In the genomic region with DNA sequence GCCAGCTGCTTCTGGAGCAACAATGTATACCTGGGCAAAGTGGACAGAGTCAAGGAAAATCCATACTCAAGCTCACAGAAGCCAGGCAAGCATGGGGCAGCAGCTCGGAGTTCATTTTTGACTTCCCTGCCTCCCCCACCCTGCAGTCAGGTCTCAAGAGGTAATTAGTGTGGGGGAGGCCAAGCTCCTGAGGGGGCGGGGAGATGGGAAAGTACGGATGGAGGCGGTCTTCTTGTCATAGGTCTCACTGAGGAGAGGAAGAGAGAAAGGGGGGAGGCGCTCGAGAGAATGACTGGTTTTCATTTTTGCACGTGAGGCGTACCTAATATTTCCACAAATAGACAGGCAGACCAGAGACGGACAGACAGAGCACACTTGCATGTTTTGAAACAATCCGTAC, we compare ENCODE assay signal across 9 mouse cellular contexts. TPM values are rescaled to one million over a fixed set of nuclear protein-coding genes. Genes with fewer than 3 reads are reported as not detected.
DNase-seq lines count a peak whose midpoint lies in the region; ATAC-seq and TF ChIP-seq lines count a peak whose summit lies in the region.
"Had no signal": no experiment of that assay in that cellular context is flagged by ENCODE, and none has a peak within 500 bp of the region (broad histone marks: within the 10 kb centered on the region; RNA-seq: fewer than 3 reads in every experiment).

No protein-coding gene starts in this region.

- intact Hi-C loops in heart, postnatal 25 days (cut with DNase I) = no loop called here

- no peak for DNase-seq in heart, postnatal 25 days (ENCODE audit: low spot score)
- peak; percentile 45 to 47 for DNase-seq in cerebellum, adult 2 months
- DNase-seq in frontal cortex, postnatal 14 days (ENCODE audit: low spot score in 2 of 2) = peak; percentile 35 to 52
- no peak for DNase-seq in limb, embryonic 10.5 days (ENCODE audit: low spot score)
- no peak for DNase-seq in kidney, postnatal 36 days

- H3K4me2 ChIP-seq in heart, embryonic 11.5 days = peak overlapping the region; percentile 97
- H3K4me2 ChIP-seq in stomach, embryonic 14.5 days (replicated peaks; ENCODE audit: low read depth, low read length) = peak overlapping the region; percentile 97

- no peak for TF ChIP-seq POLR2A in cerebellum, adult 2 months (IDR thresholded peaks at IDR 0.05; ENCODE audit: borderline replicate concordance, insufficient read depth, low read length)

- no peak overlapping the region for H3K9ac ChIP-seq in heart, embryonic 11.5 days (ENCODE audit: low read depth, low read length)
- no peak overlapping the region for H3K9ac ChIP-seq in stomach, embryonic 14.5 days (replicated peaks; ENCODE audit: low read depth, low read length)

- no peak for ATAC-seq in heart, embryonic 11.5 days (replicated peaks; ENCODE audit: insufficient number of reproducible peaks, low FRiP score, low TSS enrichment)
- no peak for ATAC-seq in stomach, embryonic 14.5 days (ENCODE audit: insufficient number of reproducible peaks, insufficient read depth, low FRiP score, low read depth)
- ATAC-seq in activated CD4-positive, CD25-positive, alpha-beta regulatory T cell, adult 4 months = no peak

- peaks cover 8% of the 10 kb centered on the region for H3K27me3 ChIP-seq in heart, embryonic 11.5 days (ENCODE audit: control insufficient read depth, insufficient read depth, low read length)
- no peaks in the 10 kb centered on the region for H3K27me3 ChIP-seq in cerebellum, adult 2 months (ENCODE audit: control insufficient read depth, insufficient read depth, low read length)
- peaks cover 43% of the 10 kb centered on the region for H3K27me3 ChIP-seq in limb, embryonic 10.5 days (ENCODE audit: low read depth, poor library complexity, severe bottlenecking)
- peaks cover 5% of the 10 kb centered on the region for H3K27me3 ChIP-seq in stomach, embryonic 14.5 days (ENCODE audit: control insufficient read depth, insufficient read depth, low read length)

- no peaks in the 10 kb centered on the region for H3K9me3 ChIP-seq in heart, embryonic 11.5 days (replicated peaks; ENCODE audit: control insufficient read depth, low read length)
- no peaks in the 10 kb centered on the region for H3K9me3 ChIP-seq in limb, embryonic 10.5 days (replicated peaks)
- H3K9me3 ChIP-seq in stomach, embryonic 14.5 days (ENCODE audit: control insufficient read depth, low read depth, low read length) = no peaks in the 10 kb centered on the region

- H3K27ac ChIP-seq in heart, embryonic 11.5 days (ENCODE audit: low read depth, low read length) = no peak overlapping the region
- H3K27ac ChIP-seq in cerebellum, adult 2 months (ENCODE audit: insufficient read depth, low read length) = no peak overlapping the region
- no peak overlapping the region for H3K27ac ChIP-seq in limb, embryonic 10.5 days
- H3K27ac ChIP-seq in stomach, embryonic 14.5 days (ENCODE audit: low read length) = no peak overlapping the region

- peak overlapping the region; percentile 65 for H3K4me3 ChIP-seq in heart, embryonic 11.5 days (ENCODE audit: low read depth, low read length)
- peak overlapping the region; percentile 64 for H3K4me3 ChIP-seq in cerebellum, adult 2 months (replicated peaks; ENCODE audit: insufficient read depth, low read depth, low read length)
- peak overlapping the region; percentile 63; the same call in 1 of the 2 replicates for H3K4me3 ChIP-seq in limb, embryonic 10.5 days
- H3K4me3 ChIP-seq in stomach, embryonic 14.5 days (ENCODE audit: low read depth, low read length) = peak overlapping the region; percentile 48

- no peak for TF ChIP-seq CTCF in cerebellum, adult 2 months (IDR thresholded peaks at IDR 0.05; ENCODE audit: borderline replicate concordance, insufficient read depth, low read depth, low read length)

- 7% methylated on average over 10 of the region's 10 CpGs for WGBS in heart, embryonic 11.5 days (ENCODE audit: insufficient replicate concordance)
- WGBS in cerebellum, adult 2 months = 7% methylated on average over 10 of the region's 10 CpGs
- 9% methylated on average over 10 of the region's 10 CpGs for WGBS in limb, embryonic 10.5 days
- WGBS in stomach, embryonic 14.5 days = 5% methylated on average over 10 of the region's 10 CpGs

- no peaks in the 10 kb centered on the region for H3K4me1 ChIP-seq in heart, embryonic 11.5 days (ENCODE audit: control insufficient read depth, insufficient read depth, low read length)
- H3K4me1 ChIP-seq in cerebellum, adult 2 months (ENCODE audit: control insufficient read depth, insufficient read depth, low read length) = no peaks in the 10 kb centered on the region
- peaks cover 20% of the 10 kb centered on the region for H3K4me1 ChIP-seq in limb, embryonic 10.5 days
- no peaks in the 10 kb centered on the region for H3K4me1 ChIP-seq in stomach, embryonic 14.5 days (ENCODE audit: control insufficient read depth, insufficient read depth, low read length)

- H3K36me3 ChIP-seq in heart, embryonic 11.5 days (ENCODE audit: control insufficient read depth, insufficient read depth, low read length) = no peaks in the 10 kb centered on the region
- H3K36me3 ChIP-seq in limb, embryonic 10.5 days = no peaks in the 10 kb centered on the region
- no peaks in the 10 kb centered on the region for H3K36me3 ChIP-seq in stomach, embryonic 14.5 days (ENCODE audit: control insufficient read depth, insufficient read depth, low read length)

RNA-seq across cellular contexts. Expression of gene Gabrb1, which starts 1.1 kb away (rescaled TPM):
- polyA plus RNA-seq in heart, embryonic 11.5 days (2014; fragmentation: Nextera tagmentation; extraction: Ambion mirVana) = 1.1 and 1.7 TPM in 2 replicates
- under 1 TPM in 1 of 2 experiments, not detected in 1; 0.03 TPM for total RNA-seq in heart, postnatal 25 days (2021)
- polyA plus RNA-seq in cerebellum, adult 2 months (2012; rRNA removed) = 10.1 and 10.4 TPM in 2 replicates
- polyA plus RNA-seq in limb, embryonic 10.5 days (2016; fragmentation: Nextera tagmentation; extraction: Ambion mirVana) = 0.01 and 0.04 TPM in 2 replicates
- 1.9 and 3.3 TPM in 2 replicates for polyA plus RNA-seq in stomach, embryonic 14.5 days (2014; fragmentation: Nextera tagmentation; extraction: Ambion mirVana)
- under 1 TPM in 1 of 2 experiments, not detected in 1; 0.04 TPM for polyA plus RNA-seq in activated CD4-positive, CD25-positive, alpha-beta regulatory T cell, adult 4 months (2017; shearing (Covaris generic))

RNA-seq across cellular contexts. Expression of gene Gabra4, which starts 1.3 kb away (rescaled TPM):
- polyA plus RNA-seq in heart, embryonic 11.5 days (2014; fragmentation: Nextera tagmentation; extraction: Ambion mirVana) = 4.9 and 6.7 TPM in 2 replicates
- under 1 TPM in 1 of 2 experiments, not detected in 1; 0.11 TPM for total RNA-seq in heart, postnatal 25 days (2021)
- 10.8 and 13.6 TPM in 2 replicates for polyA plus RNA-seq in cerebellum, adult 2 months (2012; rRNA removed)
- polyA plus RNA-seq in limb, embryonic 10.5 days (2016; fragmentation: Nextera tagmentation; extraction: Ambion mirVana) = 1.6 TPM in 2 replicates
- polyA plus RNA-seq in stomach, embryonic 14.5 days (2014; fragmentation: Nextera tagmentation; extraction: Ambion mirVana) = 8.2 and 9.0 TPM in 2 replicates
- polyA plus RNA-seq in activated CD4-positive, CD25-positive, alpha-beta regulatory T cell, adult 4 months (2017; shearing (Covaris generic)) = not detected
- polyA plus RNA-seq: C2C12 had no signal

Comparison
In these comparisons a context has a peak if more than half of its experiments do, and no peak if none do; other contexts are left out.
1. DNase-seq: peak in cerebellum, adult 2 months (2 of 2) and frontal cortex, postnatal 14 days (2 of 2); none in heart, postnatal 25 days (single experiment), limb, embryonic 10.5 days (single experiment) and kidney, postnatal 36 days (0 of 2).
2. Peak in every context shown above with its lines, with median percentiles within 50 percentile points of each other: H3K4me3 ChIP-seq.